Mouse (Mus musculus): Measurements from ENCODE around the gene Ptprg. TPM values are rescaled to one million over a fixed set of nuclear protein-coding genes. Genes with fewer than 3 reads are reported as not detected.

Ptprg gene
- polyA plus RNA-seq, 1 experiment from 2014 or later, result 1.5 TPM

- ATAC-seq (ENCODE audit: low read depth), result no peak
- 62% methylated on average over 12 of the region's 12 CpGs for WGBS (ENCODE audit: insufficient replicate concordance)
- Histone ChIP-seq H3K9me3 (replicated peaks; ENCODE audit: control insufficient read depth, low read length) (no peaks in the 10 kb centered on the region), H3K4me1 (ENCODE audit: control insufficient read depth, low read depth, low read length) (no peaks in the 10 kb centered on the region), H3K27ac (ENCODE audit: low read length) (no peak overlapping the region), H3K4me2 (ENCODE audit: low read depth, low read length) (no peak overlapping the region), H3K27me3 (ENCODE audit: control insufficient read depth, insufficient read depth, low read depth, low read length) (no peaks in the 10 kb centered on the region), H3K9ac (ENCODE audit: low read depth, low read length) (no peak overlapping the region), H3K4me3 (ENCODE audit: low read depth, low read length) (no peak overlapping the region), H3K36me3 (ENCODE audit: control insufficient read depth, insufficient read depth) (no peaks in the 10 kb centered on the region)
Observed at GRCm38 (mm10) chr14:11835706-11836445, 282.5 kb downstream of the Ptprg start.

- Histone ChIP-seq H3K4me2 (ENCODE audit: low read depth, low read length) (no peak overlapping the region), H3K4me1 (ENCODE audit: control insufficient read depth, low read depth, low read length) (no peaks in the 10 kb centered on the region), H3K4me3 (ENCODE audit: low read depth, low read length) (no peak overlapping the region), H3K36me3 (ENCODE audit: control insufficient read depth, insufficient read depth) (no peaks in the 10 kb centered on the region), H3K27ac (ENCODE audit: low read length) (no peak overlapping the region), H3K9me3 (replicated peaks; ENCODE audit: control insufficient read depth, low read length) (no peaks in the 10 kb centered on the region), H3K27me3 (ENCODE audit: control insufficient read depth, insufficient read depth, low read depth, low read length) (no peaks in the 10 kb centered on the region), H3K9ac (ENCODE audit: low read depth, low read length) (no peak overlapping the region)
- WGBS (ENCODE audit: insufficient replicate concordance), result 76% methylated on average over 1 of the region's 1 CpGs
- ATAC-seq (ENCODE audit: low read depth), result no peak
Observed at GRCm38 (mm10) chr14:11837714-11838113, 284.4 kb downstream of the Ptprg start.

- no peaks in the 10 kb centered on the region for H3K36me3 ChIP-seq (ENCODE audit: control insufficient read depth, insufficient read depth)
- H3K4me3 ChIP-seq (ENCODE audit: low read depth, low read length), result no peak overlapping the region
- H3K27ac ChIP-seq (ENCODE audit: low read length), result no peak overlapping the region
- H3K27me3 ChIP-seq (ENCODE audit: control insufficient read depth, insufficient read depth, low read depth, low read length), result no peaks in the 10 kb centered on the region
- no peaks in the 10 kb centered on the region for H3K9me3 ChIP-seq (replicated peaks; ENCODE audit: control insufficient read depth, low read length)
- ATAC-seq (ENCODE audit: low read depth), result no peak
- no peak overlapping the region for H3K4me2 ChIP-seq (ENCODE audit: low read depth, low read length)
- H3K9ac ChIP-seq (ENCODE audit: low read depth, low read length), result no peak overlapping the region
- WGBS (ENCODE audit: insufficient replicate concordance), result 56% methylated on average over 4 of the region's 4 CpGs
- H3K4me1 ChIP-seq (ENCODE audit: control insufficient read depth, low read depth, low read length), result no peaks in the 10 kb centered on the region
Observed at GRCm38 (mm10) chr14:11841621-11842020, 288.3 kb downstream of the Ptprg start.

- no peaks in the 10 kb centered on the region for H3K27me3 ChIP-seq (ENCODE audit: control insufficient read depth, insufficient read depth, low read depth, low read length)
- H3K4me3 ChIP-seq (ENCODE audit: low read depth, low read length), result no peak overlapping the region
- WGBS (ENCODE audit: insufficient replicate concordance), result 68% methylated on average over 3 of the region's 3 CpGs
- H3K9ac ChIP-seq (ENCODE audit: low read depth, low read length), result no peak overlapping the region
- H3K27ac ChIP-seq (ENCODE audit: low read length), result no peak overlapping the region
- no peak overlapping the region for H3K4me2 ChIP-seq (ENCODE audit: low read depth, low read length)
- H3K4me1 ChIP-seq (ENCODE audit: control insufficient read depth, low read depth, low read length), result no peaks in the 10 kb centered on the region
- no peaks in the 10 kb centered on the region for H3K36me3 ChIP-seq (ENCODE audit: control insufficient read depth, insufficient read depth)
- H3K9me3 ChIP-seq (replicated peaks; ENCODE audit: control insufficient read depth, low read length), result no peaks in the 10 kb centered on the region
- ATAC-seq (ENCODE audit: low read depth), result no peak
Observed at GRCm38 (mm10) chr14:11852896-11853295, 299.6 kb downstream of the Ptprg start.

- H3K9me3 ChIP-seq (replicated peaks; ENCODE audit: control insufficient read depth, low read length), result no peaks in the 10 kb centered on the region
- no peak overlapping the region for H3K4me3 ChIP-seq (ENCODE audit: low read depth, low read length)
- H3K27ac ChIP-seq (ENCODE audit: low read length), result no peak overlapping the region
- H3K9ac ChIP-seq (ENCODE audit: low read depth, low read length), result no peak overlapping the region
- H3K27me3 ChIP-seq (ENCODE audit: control insufficient read depth, insufficient read depth, low read depth, low read length), result no peaks in the 10 kb centered on the region
- H3K36me3 ChIP-seq (ENCODE audit: control insufficient read depth, insufficient read depth), result no peaks in the 10 kb centered on the region
- ATAC-seq (ENCODE audit: low read depth), result no peak
- H3K4me1 ChIP-seq (ENCODE audit: control insufficient read depth, low read depth, low read length), result no peaks in the 10 kb centered on the region
- H3K4me2 ChIP-seq (ENCODE audit: low read depth, low read length), result no peak overlapping the region
Observed at GRCm38 (mm10) chr14:11855499-11855898, 302.2 kb downstream of the Ptprg start.

GRCm38 (mm10) chr14:11857928-11858481 is 304.7 kb downstream of the Ptprg start:
- ATAC-seq (ENCODE audit: low read depth), result no peak
- H3K27me3 ChIP-seq (ENCODE audit: control insufficient read depth, insufficient read depth, low read depth, low read length), result no peaks in the 10 kb centered on the region
- no peaks in the 10 kb centered on the region for H3K9me3 ChIP-seq (replicated peaks; ENCODE audit: control insufficient read depth, low read length)
- no peak overlapping the region for H3K9ac ChIP-seq (ENCODE audit: low read depth, low read length)
- no peaks in the 10 kb centered on the region for H3K36me3 ChIP-seq (ENCODE audit: control insufficient read depth, insufficient read depth)
- no peak overlapping the region for H3K4me3 ChIP-seq (ENCODE audit: low read depth, low read length)
- no peak overlapping the region for H3K4me2 ChIP-seq (ENCODE audit: low read depth, low read length)
- H3K4me1 ChIP-seq (ENCODE audit: control insufficient read depth, low read depth, low read length), result no peaks in the 10 kb centered on the region
- 61% methylated on average over 3 of the region's 3 CpGs for WGBS (ENCODE audit: insufficient replicate concordance)
- H3K27ac ChIP-seq (ENCODE audit: low read length), result no peak overlapping the region

- no peaks in the 10 kb centered on the region for H3K9me3 ChIP-seq (replicated peaks; ENCODE audit: control insufficient read depth, low read length)
- H3K4me2 ChIP-seq (ENCODE audit: low read depth, low read length), result no peak overlapping the region
- no peaks in the 10 kb centered on the region for H3K27me3 ChIP-seq (ENCODE audit: control insufficient read depth, insufficient read depth, low read depth, low read length)
- WGBS (ENCODE audit: insufficient replicate concordance), result 78% methylated on average over 3 of the region's 3 CpGs
- no peaks in the 10 kb centered on the region for H3K4me1 ChIP-seq (ENCODE audit: control insufficient read depth, low read depth, low read length)
- no peak overlapping the region for H3K4me3 ChIP-seq (ENCODE audit: low read depth, low read length)
- no peaks in the 10 kb centered on the region for H3K36me3 ChIP-seq (ENCODE audit: control insufficient read depth, insufficient read depth)
- ATAC-seq (ENCODE audit: low read depth), result no peak
- H3K27ac ChIP-seq (ENCODE audit: low read length), result no peak overlapping the region
- H3K9ac ChIP-seq (ENCODE audit: low read depth, low read length), result no peak overlapping the region
Observed at GRCm38 (mm10) chr14:11863286-11863685, 310.0 kb downstream of the Ptprg start.

DNA sequence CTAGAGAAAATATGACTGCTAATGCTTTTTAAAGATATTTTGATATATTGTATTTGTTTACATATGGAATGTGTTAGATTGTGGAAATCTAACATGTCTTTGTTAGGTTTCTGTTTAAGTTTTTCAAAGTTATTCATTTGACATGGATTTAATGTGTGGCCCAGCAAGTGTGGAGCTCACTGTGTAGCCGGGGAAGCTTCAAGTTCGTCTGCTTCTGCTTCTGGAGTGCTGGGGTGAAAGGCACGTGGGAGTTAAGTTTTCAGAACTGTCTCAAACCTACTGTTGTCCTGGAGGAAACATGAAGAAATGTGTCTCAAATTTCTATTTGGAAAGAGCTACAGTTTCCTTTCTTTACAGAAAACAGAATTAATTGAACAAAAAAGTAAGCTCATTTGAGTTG is 311.5 kb downstream of the Ptprg start:
- no peak overlapping the region for H3K4me3 ChIP-seq (ENCODE audit: low read depth, low read length)
- no peak for ATAC-seq (ENCODE audit: low read depth)
- H3K4me2 ChIP-seq (ENCODE audit: low read depth, low read length), result no peak overlapping the region
- no peak overlapping the region for H3K27ac ChIP-seq (ENCODE audit: low read length)
- H3K36me3 ChIP-seq (ENCODE audit: control insufficient read depth, insufficient read depth), result no peaks in the 10 kb centered on the region
- H3K4me1 ChIP-seq (ENCODE audit: control insufficient read depth, low read depth, low read length), result no peaks in the 10 kb centered on the region
- H3K27me3 ChIP-seq (ENCODE audit: control insufficient read depth, insufficient read depth, low read depth, low read length), result no peaks in the 10 kb centered on the region
- WGBS (ENCODE audit: insufficient replicate concordance), result 47% methylated on average over 3 of the region's 3 CpGs
- H3K9ac ChIP-seq (ENCODE audit: low read depth, low read length), result no peak overlapping the region
- no peaks in the 10 kb centered on the region for H3K9me3 ChIP-seq (replicated peaks; ENCODE audit: control insufficient read depth, low read length)

GRCm38 (mm10) chr14:11865332-11865731 is 312.0 kb downstream of the Ptprg start:
- H3K27ac ChIP-seq (ENCODE audit: low read length), result no peak overlapping the region
- no peaks in the 10 kb centered on the region for H3K36me3 ChIP-seq (ENCODE audit: control insufficient read depth, insufficient read depth)
- no peak overlapping the region for H3K9ac ChIP-seq (ENCODE audit: low read depth, low read length)
- WGBS (ENCODE audit: insufficient replicate concordance), result 51% methylated on average over 5 of the region's 5 CpGs
- no peaks in the 10 kb centered on the region for H3K27me3 ChIP-seq (ENCODE audit: control insufficient read depth, insufficient read depth, low read depth, low read length)
- no peaks in the 10 kb centered on the region for H3K9me3 ChIP-seq (replicated peaks; ENCODE audit: control insufficient read depth, low read length)
- H3K4me3 ChIP-seq (ENCODE audit: low read depth, low read length), result no peak overlapping the region
- no peaks in the 10 kb centered on the region for H3K4me1 ChIP-seq (ENCODE audit: control insufficient read depth, low read depth, low read length)
- no peak overlapping the region for H3K4me2 ChIP-seq (ENCODE audit: low read depth, low read length)
- ATAC-seq (ENCODE audit: low read depth), result no peak
